Mouse (Mus musculus): ENCODE results near the gene Itga8. TPM values are rescaled to one million over a fixed set of nuclear protein-coding genes. Genes with fewer than 3 reads are reported as not detected.

The Itga8 gene
- polyA plus RNA-seq, 1 experiment from 2014 or later: 3.2 TPM

GRCm38 (mm10) chr2:12292023-12292820 lies 9.5 kb downstream of the Itga8 start:
- peak; percentile 21 for DNase-seq (ENCODE audit: low spot score)
- Histone ChIP-seq H3K27ac (peak overlapping the region; percentile 16; the same call in 1 of the 2 replicates), H3K27me3 (ENCODE audit: insufficient read depth, poor library complexity, severe bottlenecking) (no peaks in the 10 kb centered on the region), H3K9me3 (no peaks in the 10 kb centered on the region), H3K4me3 (no peak overlapping the region), H3K36me3 (no peaks in the 10 kb centered on the region), H3K4me1 (replicated peaks) (peaks cover 10% of the 10 kb centered on the region; the same call in 1 of the 2 replicates)
- WGBS: 51% methylated on average over 8 of the region's 8 CpGs

GRCm38 (mm10) chr2:12290235-12290634 lies 11.5 kb downstream of the Itga8 start:
- no peaks in the 10 kb centered on the region for H3K36me3 ChIP-seq
- no peak overlapping the region for H3K27ac ChIP-seq
- no peak for DNase-seq (ENCODE audit: low spot score)
- peaks cover 10% of the 10 kb centered on the region; the same call in 1 of the 2 replicates for H3K4me1 ChIP-seq (replicated peaks)
- no peaks in the 10 kb centered on the region for H3K27me3 ChIP-seq (ENCODE audit: insufficient read depth, poor library complexity, severe bottlenecking)
- H3K9me3 ChIP-seq: no peaks in the 10 kb centered on the region
- 88% methylated on average over 3 of the region's 3 CpGs for WGBS
- H3K4me3 ChIP-seq: no peak overlapping the region

GRCm38 (mm10) chr2:12287831-12288230 lies 13.9 kb downstream of the Itga8 start:
- DNase-seq (ENCODE audit: low spot score): no peak
- Histone ChIP-seq H3K4me1 (replicated peaks) (no peaks in the 10 kb centered on the region), H3K36me3 (no peaks in the 10 kb centered on the region), H3K27ac (no peak overlapping the region), H3K4me3 (no peak overlapping the region), H3K27me3 (ENCODE audit: insufficient read depth, poor library complexity, severe bottlenecking) (no peaks in the 10 kb centered on the region), H3K9me3 (no peaks in the 10 kb centered on the region)
- 86% methylated on average over 3 of the region's 3 CpGs for WGBS

GRCm38 (mm10) chr2:12280664-12281063 lies 21.1 kb downstream of the Itga8 start:
- Histone ChIP-seq H3K36me3 (no peaks in the 10 kb centered on the region), H3K4me3 (no peak overlapping the region), H3K27me3 (ENCODE audit: insufficient read depth, poor library complexity, severe bottlenecking) (no peaks in the 10 kb centered on the region), H3K9me3 (no peaks in the 10 kb centered on the region), H3K4me1 (replicated peaks) (no peaks in the 10 kb centered on the region), H3K27ac (no peak overlapping the region)
- 83% methylated on average over 1 of the region's 1 CpGs for WGBS
- DNase-seq (ENCODE audit: low spot score): no peak

- Histone ChIP-seq H3K27ac (no peak overlapping the region), H3K36me3 (no peaks in the 10 kb centered on the region), H3K27me3 (ENCODE audit: insufficient read depth, poor library complexity, severe bottlenecking) (no peaks in the 10 kb centered on the region), H3K9me3 (no peaks in the 10 kb centered on the region), H3K4me3 (no peak overlapping the region), H3K4me1 (replicated peaks) (no peaks in the 10 kb centered on the region)
- no peak for DNase-seq (ENCODE audit: low spot score)
- 72% methylated on average over 4 of the region's 4 CpGs for WGBS
Observed at GRCm38 (mm10) chr2:12279070-12279612, 22.6 kb downstream of the Itga8 start.

GRCm38 (mm10) chr2:12256635-12257317 lies 44.9 kb downstream of the Itga8 start:
- Histone ChIP-seq H3K4me1 (replicated peaks) (no peaks in the 10 kb centered on the region), H3K27me3 (ENCODE audit: insufficient read depth, poor library complexity, severe bottlenecking) (no peaks in the 10 kb centered on the region), H3K27ac (no peak overlapping the region), H3K36me3 (no peaks in the 10 kb centered on the region), H3K9me3 (no peaks in the 10 kb centered on the region), H3K4me3 (no peak overlapping the region)
- 93% methylated on average over 2 of the region's 2 CpGs for WGBS
- no peak for DNase-seq (ENCODE audit: low spot score)

- no peak overlapping the region for H3K4me3 ChIP-seq
- H3K27me3 ChIP-seq (ENCODE audit: insufficient read depth, poor library complexity, severe bottlenecking): no peaks in the 10 kb centered on the region
- H3K9me3 ChIP-seq: no peaks in the 10 kb centered on the region
- no peaks in the 10 kb centered on the region for H3K4me1 ChIP-seq (replicated peaks)
- no peak overlapping the region for H3K27ac ChIP-seq
- H3K36me3 ChIP-seq: no peaks in the 10 kb centered on the region
- WGBS: 83% methylated on average over 2 of the region's 2 CpGs
- DNase-seq (ENCODE audit: low spot score): no peak
Observed at GRCm38 (mm10) chr2:12255901-12256300, 45.8 kb downstream of the Itga8 start.

GRCm38 (mm10) chr2:12235345-12235744 lies 66.4 kb downstream of the Itga8 start:
- Histone ChIP-seq H3K27me3 (ENCODE audit: insufficient read depth, poor library complexity, severe bottlenecking) (no peaks in the 10 kb centered on the region), H3K9me3 (no peaks in the 10 kb centered on the region), H3K27ac (no peak overlapping the region), H3K4me1 (replicated peaks) (no peaks in the 10 kb centered on the region), H3K4me3 (no peak overlapping the region), H3K36me3 (no peaks in the 10 kb centered on the region)
- no peak for DNase-seq (ENCODE audit: low spot score)
- 84% methylated on average over 3 of the region's 3 CpGs for WGBS

- no peaks in the 10 kb centered on the region for H3K27me3 ChIP-seq (ENCODE audit: insufficient read depth, poor library complexity, severe bottlenecking)
Observed at GRCm38 (mm10) chr2:12229721-12230120, 72.0 kb downstream of the Itga8 start.

GRCm38 (mm10) chr2:12228335-12228734 lies 73.4 kb downstream of the Itga8 start:
- Histone ChIP-seq H3K27ac (no peak overlapping the region), H3K4me1 (replicated peaks) (0 out of 2 replicates have a peak, but pooled peaks cover 6% of the 10 kb centered on the region)
- DNase-seq (ENCODE audit: low spot score): no peak

More at GRCm38 (mm10) chr2:12229721-12230120, 72.0 kb downstream of the Itga8 start:
- no peak overlapping the region for H3K4me3 ChIP-seq
- 0 out of 2 replicates have a peak, but pooled peaks cover 6% of the 10 kb centered on the region for H3K4me1 ChIP-seq (replicated peaks)
- H3K27ac ChIP-seq: no peak overlapping the region
- H3K9me3 ChIP-seq: no peaks in the 10 kb centered on the region
- no peak for DNase-seq (ENCODE audit: low spot score)
- WGBS: 90% methylated on average over 2 of the region's 2 CpGs
- no peaks in the 10 kb centered on the region for H3K36me3 ChIP-seq

GRCm38 (mm10) chr2:12227243-12227642 lies 74.5 kb downstream of the Itga8 start:
- no peak for DNase-seq (ENCODE audit: low spot score)
- no peak overlapping the region for H3K4me3 ChIP-seq
- WGBS: 48% methylated on average over 2 of the region's 2 CpGs
- no peaks in the 10 kb centered on the region for H3K27me3 ChIP-seq (ENCODE audit: insufficient read depth, poor library complexity, severe bottlenecking)
- no peaks in the 10 kb centered on the region for H3K9me3 ChIP-seq
- H3K27ac ChIP-seq: no peak overlapping the region
- H3K4me1 ChIP-seq (replicated peaks): 0 out of 2 replicates have a peak, but pooled peaks cover 6% of the 10 kb centered on the region
- no peaks in the 10 kb centered on the region for H3K36me3 ChIP-seq

More at GRCm38 (mm10) chr2:12228335-12228734, 73.4 kb downstream of the Itga8 start:
- Histone ChIP-seq H3K9me3 (no peaks in the 10 kb centered on the region), H3K36me3 (no peaks in the 10 kb centered on the region), H3K27me3 (ENCODE audit: insufficient read depth, poor library complexity, severe bottlenecking) (no peaks in the 10 kb centered on the region), H3K4me3 (no peak overlapping the region)
- 51% methylated on average over 3 of the region's 3 CpGs for WGBS

GRCm38 (mm10) chr2:12226367-12226766 lies 75.4 kb downstream of the Itga8 start:
- Histone ChIP-seq H3K27me3 (ENCODE audit: insufficient read depth, poor library complexity, severe bottlenecking) (no peaks in the 10 kb centered on the region), H3K4me1 (replicated peaks) (0 out of 2 replicates have a peak, but pooled peaks cover 6% of the 10 kb centered on the region), H3K36me3 (no peaks in the 10 kb centered on the region), H3K4me3 (no peak overlapping the region), H3K9me3 (no peaks in the 10 kb centered on the region), H3K27ac (no peak overlapping the region)
- 89% methylated on average over 1 of the region's 1 CpGs for WGBS
- no peak for DNase-seq (ENCODE audit: low spot score)

- WGBS: 89% methylated on average over 2 of the region's 2 CpGs
- H3K4me3 ChIP-seq: no peak overlapping the region
- H3K27ac ChIP-seq: no peak overlapping the region
- H3K27me3 ChIP-seq (ENCODE audit: insufficient read depth, poor library complexity, severe bottlenecking): no peaks in the 10 kb centered on the region
- H3K9me3 ChIP-seq: no peaks in the 10 kb centered on the region
- no peaks in the 10 kb centered on the region for H3K4me1 ChIP-seq (replicated peaks)
- DNase-seq (ENCODE audit: low spot score): no peak
- no peaks in the 10 kb centered on the region for H3K36me3 ChIP-seq
Observed at GRCm38 (mm10) chr2:12221671-12222070, 80.1 kb downstream of the Itga8 start.

Data from hindbrain, embryonic 10.5 days (tissue).